In genomic region chr12:79890291-79890690, GRCm38 (mm10) we compare ENCODE assay signal across 13 mouse cellular contexts.
DNase-seq lines count a peak whose midpoint lies in the region; ATAC-seq lines count a peak whose summit lies in the region.
"Had no signal": no experiment of that assay in that cellular context is flagged by ENCODE, and none has a peak within 500 bp of the region (broad histone marks: within the 10 kb centered on the region; RNA-seq: fewer than 3 reads in every experiment).

No protein-coding gene starts in this region.

- WGBS in hindbrain, embryonic 12.5 days, result 87% methylated on average over 7 of the region's 7 CpGs
- 92% methylated on average over 7 of the region's 7 CpGs for WGBS in hindbrain, embryonic 13.5 days
- WGBS in lung, embryonic 15.5 days, result 90% methylated on average over 7 of the region's 7 CpGs
- WGBS in embryonic facial prominence, embryonic 15.5 days, result 89% methylated on average over 7 of the region's 7 CpGs
- WGBS in stomach, embryonic 15.5 days, result 89% methylated on average over 7 of the region's 7 CpGs

- H3K4me3 ChIP-seq in hindbrain, embryonic 12.5 days, result no peak overlapping the region
- no peak overlapping the region for H3K4me3 ChIP-seq in hindbrain, embryonic 13.5 days
- H3K4me3 ChIP-seq in lung, embryonic 15.5 days, result no peak overlapping the region
- H3K4me3 ChIP-seq in embryonic facial prominence, embryonic 15.5 days (replicated peaks), result no peak overlapping the region
- no peak overlapping the region for H3K4me3 ChIP-seq in stomach, embryonic 15.5 days (replicated peaks)
- H3K4me3 ChIP-seq: megakaryocyte, embryonic 14.5 days; neural tube, embryonic 13.5 days had no signal

- 0 out of 2 replicates have a peak overlapping the region, but pooled peaks have one; percentile 30 for H3K27ac ChIP-seq in hindbrain, embryonic 12.5 days
- no peak overlapping the region for H3K27ac ChIP-seq in hindbrain, embryonic 13.5 days
- H3K27ac ChIP-seq in lung, embryonic 15.5 days, result peak overlapping the region; percentile 44; the same call in 1 of the 2 replicates
- H3K27ac ChIP-seq in embryonic facial prominence, embryonic 15.5 days (replicated peaks), result peak overlapping the region; percentile 82
- H3K27ac ChIP-seq in stomach, embryonic 15.5 days, result peak overlapping the region; percentile 72; the same call in 1 of the 2 replicates
- H3K27ac ChIP-seq: neural tube, embryonic 13.5 days had no signal

- no peak overlapping the region for H3K4me2 ChIP-seq in hindbrain, embryonic 12.5 days (replicated peaks)
- no peak overlapping the region for H3K4me2 ChIP-seq in hindbrain, embryonic 13.5 days
- H3K4me2 ChIP-seq in lung, embryonic 15.5 days, result no peak overlapping the region
- H3K4me2 ChIP-seq in embryonic facial prominence, embryonic 15.5 days (replicated peaks), result no peak overlapping the region
- H3K4me2 ChIP-seq in stomach, embryonic 15.5 days, result no peak overlapping the region
- H3K4me2 ChIP-seq: neural tube, embryonic 13.5 days had no signal

- H3K36me3 ChIP-seq in hindbrain, embryonic 12.5 days, result no peaks in the 10 kb centered on the region
- no peaks in the 10 kb centered on the region for H3K36me3 ChIP-seq in hindbrain, embryonic 13.5 days
- H3K36me3 ChIP-seq in lung, embryonic 15.5 days, result no peaks in the 10 kb centered on the region
- no peaks in the 10 kb centered on the region for H3K36me3 ChIP-seq in embryonic facial prominence, embryonic 15.5 days
- no peaks in the 10 kb centered on the region for H3K36me3 ChIP-seq in stomach, embryonic 15.5 days
- H3K36me3 ChIP-seq: G1E; neural tube, embryonic 13.5 days had no signal

- peaks cover 2% of the 10 kb centered on the region; the same call in 1 of the 2 replicates for H3K27me3 ChIP-seq in hindbrain, embryonic 12.5 days
- no peaks in the 10 kb centered on the region for H3K27me3 ChIP-seq in hindbrain, embryonic 13.5 days
- no peaks in the 10 kb centered on the region for H3K27me3 ChIP-seq in lung, embryonic 15.5 days
- no peaks in the 10 kb centered on the region for H3K27me3 ChIP-seq in embryonic facial prominence, embryonic 15.5 days
- H3K27me3 ChIP-seq in stomach, embryonic 15.5 days (replicated peaks), result no peaks in the 10 kb centered on the region
- H3K27me3 ChIP-seq: neural tube, embryonic 13.5 days had no signal

- no peak for DNase-seq in lung, postnatal 10 days
- no peak for DNase-seq in adipocyte (ENCODE audit: low spot score)
- DNase-seq: adrenal gland, adult 8-10 months; cerebellum, adult 18-20 months; gastrocnemius, postnatal 36 days had no signal

- H3K9me3 ChIP-seq in hindbrain, embryonic 12.5 days (replicated peaks), result no peaks in the 10 kb centered on the region
- no peaks in the 10 kb centered on the region for H3K9me3 ChIP-seq in hindbrain, embryonic 13.5 days
- H3K9me3 ChIP-seq in lung, embryonic 15.5 days, result no peaks in the 10 kb centered on the region
- no peaks in the 10 kb centered on the region for H3K9me3 ChIP-seq in embryonic facial prominence, embryonic 15.5 days (replicated peaks)
- H3K9me3 ChIP-seq in stomach, embryonic 15.5 days, result no peaks in the 10 kb centered on the region
- H3K9me3 ChIP-seq: G1E; megakaryocyte, embryonic 14.5 days; neural tube, embryonic 13.5 days had no signal

- no peak overlapping the region for H3K9ac ChIP-seq in hindbrain, embryonic 12.5 days
- no peak overlapping the region for H3K9ac ChIP-seq in hindbrain, embryonic 13.5 days
- H3K9ac ChIP-seq in lung, embryonic 15.5 days, result no peak overlapping the region
- no peak overlapping the region for H3K9ac ChIP-seq in embryonic facial prominence, embryonic 15.5 days
- no peak overlapping the region for H3K9ac ChIP-seq in stomach, embryonic 15.5 days
- H3K9ac ChIP-seq: neural tube, embryonic 13.5 days had no signal

- ATAC-seq in hindbrain, embryonic 12.5 days (ENCODE audit: low FRiP score), result no peak
- no peak for ATAC-seq in hindbrain, embryonic 13.5 days (ENCODE audit: low FRiP score)
- no peak for ATAC-seq in lung, embryonic 15.5 days (ENCODE audit: borderline replicate concordance, extremely low read depth, low FRiP score, low TSS enrichment)
- ATAC-seq in embryonic facial prominence, embryonic 15.5 days (ENCODE audit: insufficient number of reproducible peaks, low FRiP score, low TSS enrichment, low read depth), result no peak
- ATAC-seq in stomach, embryonic 15.5 days (ENCODE audit: insufficient read depth, low FRiP score, low read depth), result no peak

- peaks cover 21% of the 10 kb centered on the region for H3K4me1 ChIP-seq in hindbrain, embryonic 12.5 days
- H3K4me1 ChIP-seq in hindbrain, embryonic 13.5 days (replicated peaks), result peaks cover 20% of the 10 kb centered on the region
- peaks cover 50% of the 10 kb centered on the region for H3K4me1 ChIP-seq in lung, embryonic 15.5 days
- peaks cover 49% of the 10 kb centered on the region for H3K4me1 ChIP-seq in embryonic facial prominence, embryonic 15.5 days
- peaks cover 20% of the 10 kb centered on the region for H3K4me1 ChIP-seq in stomach, embryonic 15.5 days
